Mouse (Mus musculus) olfactory bulb, adult 2 months (tissue): Measurements from ENCODE around the gene Wfikkn1. TPM values are rescaled to one million over a fixed set of nuclear protein-coding genes. Genes with fewer than 3 reads are reported as not detected.

Source experiments
- H3K27ac ChIP-seq: fragments of 200-500 bp; 2 replicates; pipeline ENCODE4 v1.5.1; 2012; ENCODE audit warnings: low read depth, low read length; ENCODE audit not compliant: insufficient read depth
- H3K4me1 ChIP-seq: fragments of 200-500 bp; 2 replicates; pipeline ENCODE4 v1.6.1; 2012; ENCODE audit warnings: low read length; ENCODE audit not compliant: control insufficient read depth, insufficient read depth
- H3K4me3 ChIP-seq: fragments of 200-500 bp; 2 replicates; pipeline ENCODE4 v1.5.1; 2012; ENCODE audit warnings: mild to moderate bottlenecking, low read depth, low read length, moderate library complexity; ENCODE audit not compliant: insufficient read depth
- CTCF ChIP-seq: fragments of 200-500 bp; IDR thresholded peaks from 2 replicates; pipeline ENCODE4 v1.5.1; 2012; ENCODE audit warnings: low read depth, mild to moderate bottlenecking, low read length, moderate library complexity; ENCODE audit not compliant: insufficient read depth
- POLR2A ChIP-seq: fragments of 200-500 bp; IDR thresholded peaks from 2 replicates; pipeline ENCODE4 v1.6.1; 2012; ENCODE audit warnings: mild to moderate bottlenecking, low read depth, low read length, moderate library complexity; ENCODE audit not compliant: insufficient read depth
- WGBS: fragments of 180-500 bp; shearing (Covaris S2); methylation state at CpG from one replicate; pipeline ENCODE4 v1.1.7; 2018; 5-methylcytosine and 5-hydroxymethylcytosine counted together
- polyA plus RNA-seq: library from polyadenylated mRNA; stranded (reverse); fragments of >200 nt; gene quantifications from 2 replicates; pipeline ENCODE4 v1.2.4, GENCODE M21; 2012; ENCODE audit warnings: low replicate concordance; ENCODE audit not compliant: missing spikeins, insufficient read depth, insufficient read length

The Wfikkn1 gene
- polyA plus RNA-seq = not detected in 2 replicates

GRCm38 (mm10) chr17:25880196-25880910 lies at the start of gene Wfikkn1:
Gene Wfikkn1, minus strand, starts transcription at chr17:25880858.
- WGBS = 37% methylated on average over 5 of the region's 5 CpGs
- no peak within 1 kb of the TSS for H3K4me3 ChIP-seq
- H3K4me1 ChIP-seq = peaks cover 27% of the 10 kb centered on the region
- no peak within 1 kb of the TSS for H3K27ac ChIP-seq
- no peak for TF ChIP-seq CTCF
- TF ChIP-seq POLR2A = no peak

DNA sequence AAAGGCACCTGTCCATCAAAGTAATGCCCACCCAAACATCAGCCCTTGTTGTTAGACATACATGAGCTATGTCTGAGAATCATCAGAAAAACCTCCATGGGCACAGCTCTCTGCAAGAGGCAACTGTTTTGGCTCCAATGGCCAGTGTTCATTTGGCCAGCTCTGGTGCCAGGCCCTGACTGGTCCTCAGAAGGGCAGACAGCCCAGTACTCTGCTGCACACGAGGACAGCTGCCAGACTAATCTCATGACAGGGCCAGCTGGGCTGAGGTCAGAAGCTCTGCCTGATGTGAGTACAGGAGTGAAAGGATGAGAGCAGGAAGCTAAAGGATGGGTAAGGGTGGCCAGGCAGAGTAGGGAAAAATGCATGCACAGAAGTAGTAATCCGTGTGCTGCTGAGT lies 44.7 kb upstream of the Wfikkn1 start:
- Histone ChIP-seq H3K27ac (no peak overlapping the region), H3K4me1 (no peaks in the 10 kb centered on the region), H3K4me3 (no peak overlapping the region)
- TF ChIP-seq POLR2A = no peak
- no peak for TF ChIP-seq CTCF
- 53% methylated on average over 2 of the region's 2 CpGs for WGBS

DNA sequence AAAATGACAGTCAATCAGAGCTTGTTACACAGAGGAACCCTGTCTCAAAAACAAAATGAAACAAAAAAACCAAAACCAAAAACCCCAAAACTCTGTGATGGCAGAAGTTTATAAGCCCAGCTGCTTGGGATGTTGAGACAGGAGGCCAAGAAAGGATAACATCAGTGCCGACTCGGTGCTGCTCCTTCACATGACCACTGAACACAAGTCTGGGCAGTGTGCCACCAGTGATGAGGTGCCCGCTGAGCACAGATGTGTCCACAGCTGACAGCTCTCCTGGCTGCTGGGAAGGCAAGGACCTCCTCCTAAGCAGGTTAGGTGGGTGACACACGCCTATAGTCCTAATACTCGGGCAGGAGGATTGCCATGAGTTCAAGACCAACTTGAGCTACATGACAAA lies 41.5 kb upstream of the Wfikkn1 start:
- WGBS = 62% methylated on average over 5 of the region's 5 CpGs
- H3K4me3 ChIP-seq = no peak overlapping the region
- H3K27ac ChIP-seq = no peak overlapping the region
- TF ChIP-seq CTCF (no peak), POLR2A (no peak)
- peaks cover 8% of the 10 kb centered on the region for H3K4me1 ChIP-seq

DNA sequence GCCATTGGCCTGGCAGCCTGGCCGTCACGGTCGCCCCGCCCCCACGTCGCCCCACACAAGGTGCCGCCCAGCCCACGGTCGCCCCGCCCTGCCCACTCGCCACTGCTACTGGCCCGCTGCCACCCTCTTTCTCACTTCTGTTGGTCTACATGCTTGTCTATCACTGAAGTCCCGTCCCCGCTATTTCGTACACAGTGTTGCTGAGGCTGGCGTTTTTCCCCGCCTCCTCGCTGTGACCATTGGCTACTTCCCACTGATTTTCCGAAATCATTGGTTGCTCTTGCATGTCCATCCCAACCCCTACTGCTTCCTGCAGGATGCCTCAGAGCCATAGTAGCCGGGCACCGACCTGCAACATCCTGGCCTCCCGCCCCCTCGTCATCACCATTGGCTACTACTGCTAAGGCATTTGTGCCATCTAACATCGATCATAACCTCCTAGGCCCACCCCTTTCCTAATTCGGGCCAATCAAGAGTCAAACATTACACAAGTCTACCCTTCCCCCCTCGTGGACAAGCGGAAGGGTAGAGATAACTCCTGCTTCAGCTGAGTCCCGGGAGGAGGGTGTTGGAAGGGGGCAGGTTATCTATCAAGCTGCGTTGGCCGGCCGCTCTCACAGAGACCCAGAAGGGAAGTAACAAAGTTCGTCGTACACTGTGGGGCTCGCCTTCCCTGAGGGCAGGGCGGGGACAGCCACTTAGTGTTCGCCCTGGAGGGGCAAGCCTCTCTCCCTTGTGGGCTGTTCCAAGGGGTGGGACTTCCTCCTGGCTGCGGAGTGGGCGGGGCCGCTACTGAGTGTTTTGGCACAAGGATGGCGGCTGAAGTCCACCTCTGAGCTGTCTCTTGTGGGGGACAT lies 39.4 kb upstream of the Wfikkn1 start:
- TF ChIP-seq CTCF (no peak), POLR2A (peak; percentile 67)
- Histone ChIP-seq H3K4me1 (peaks cover 8% of the 10 kb centered on the region), H3K4me3 (peak overlapping the region; percentile 84), H3K27ac (peak overlapping the region; percentile 90)
- WGBS = under 1% methylated on average over 40 of the region's 40 CpGs

DNA sequence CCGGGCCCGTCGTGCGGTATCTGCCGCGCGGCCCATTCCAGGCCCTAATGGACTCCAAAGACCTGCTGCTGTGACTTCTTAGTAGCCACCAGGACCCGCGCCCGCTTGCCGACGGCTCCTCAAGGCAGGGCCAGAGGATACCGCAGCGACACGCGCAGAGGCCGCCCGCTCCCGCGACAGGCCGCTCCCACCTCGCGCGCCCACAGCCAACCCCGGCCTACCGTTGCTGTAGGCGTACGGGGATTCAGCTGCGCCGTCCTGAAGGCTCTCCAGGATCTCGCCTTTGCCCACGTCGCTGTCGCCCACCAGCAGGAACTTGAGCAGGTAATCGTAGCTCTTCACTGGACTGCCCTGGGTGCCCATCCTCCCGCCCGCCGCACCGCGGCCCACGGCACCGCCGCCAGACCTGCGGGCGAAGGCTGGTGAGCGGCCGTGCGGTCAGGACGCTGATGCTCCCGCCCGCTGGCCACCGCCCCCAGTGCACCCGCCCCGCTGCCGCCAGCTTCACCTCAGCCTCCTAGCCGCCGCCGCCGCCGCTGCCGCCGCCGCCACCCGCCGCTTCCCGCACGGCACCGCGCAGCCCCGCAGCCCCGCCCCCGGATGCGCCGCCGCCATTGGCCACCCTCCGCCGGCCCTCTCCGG lies 38.6 kb upstream of the Wfikkn1 start, which contains the start of gene Rab40c:
Gene Rab40c, minus strand, starts transcription at position 584 of the 642 bp plus-strand sequence.
- Histone ChIP-seq H3K4me3 (peak within 1 kb of the TSS; percentile 84), H3K27ac (peak within 1 kb of the TSS; percentile 90), H3K4me1 (peaks cover 10% of the 10 kb centered on the region)
- WGBS = under 1% methylated on average over 68 of the region's 78 CpGs
- no peak for TF ChIP-seq POLR2A
- TF ChIP-seq CTCF = no peak

DNA sequence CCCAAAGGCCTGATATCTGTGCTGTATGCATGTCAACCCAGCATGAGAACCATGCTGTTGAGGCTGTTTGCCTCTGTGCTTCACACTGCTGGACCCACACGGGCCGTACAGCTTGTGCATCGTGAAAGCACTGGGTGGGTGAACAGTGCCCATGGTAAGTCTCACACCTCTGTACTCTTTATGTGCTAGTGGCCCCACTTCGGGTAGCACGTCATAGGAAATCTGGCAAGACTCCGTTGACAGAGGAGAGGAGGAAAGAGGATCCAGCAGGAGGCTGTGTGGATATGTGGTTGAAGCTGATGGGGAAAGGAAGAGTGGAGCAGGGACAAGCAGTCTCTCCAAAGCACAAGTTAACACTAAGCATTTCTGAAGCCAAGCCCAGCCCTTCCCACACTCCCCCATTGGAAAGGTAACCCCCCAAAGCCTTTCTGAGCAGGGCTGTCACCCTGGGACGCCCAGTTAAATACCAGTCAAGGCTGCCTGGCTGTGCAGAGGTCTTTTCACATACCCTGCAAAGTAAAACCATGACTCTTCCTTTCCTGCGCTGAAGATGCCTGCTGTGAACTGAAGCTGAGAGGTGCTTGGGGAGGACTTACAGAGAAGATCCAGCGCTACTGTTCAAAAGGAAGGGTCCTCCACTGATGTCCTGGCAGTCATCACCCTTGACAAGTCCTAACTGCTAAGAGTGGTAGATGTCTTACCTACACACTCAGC lies 37.5 kb upstream of the Wfikkn1 start:
- WGBS = 67% methylated on average over 9 of the region's 9 CpGs
- H3K4me3 ChIP-seq = peak overlapping the region; percentile 71
- peaks cover 13% of the 10 kb centered on the region for H3K4me1 ChIP-seq
- H3K27ac ChIP-seq = no peak overlapping the region
- no peak for TF ChIP-seq CTCF

DNA sequence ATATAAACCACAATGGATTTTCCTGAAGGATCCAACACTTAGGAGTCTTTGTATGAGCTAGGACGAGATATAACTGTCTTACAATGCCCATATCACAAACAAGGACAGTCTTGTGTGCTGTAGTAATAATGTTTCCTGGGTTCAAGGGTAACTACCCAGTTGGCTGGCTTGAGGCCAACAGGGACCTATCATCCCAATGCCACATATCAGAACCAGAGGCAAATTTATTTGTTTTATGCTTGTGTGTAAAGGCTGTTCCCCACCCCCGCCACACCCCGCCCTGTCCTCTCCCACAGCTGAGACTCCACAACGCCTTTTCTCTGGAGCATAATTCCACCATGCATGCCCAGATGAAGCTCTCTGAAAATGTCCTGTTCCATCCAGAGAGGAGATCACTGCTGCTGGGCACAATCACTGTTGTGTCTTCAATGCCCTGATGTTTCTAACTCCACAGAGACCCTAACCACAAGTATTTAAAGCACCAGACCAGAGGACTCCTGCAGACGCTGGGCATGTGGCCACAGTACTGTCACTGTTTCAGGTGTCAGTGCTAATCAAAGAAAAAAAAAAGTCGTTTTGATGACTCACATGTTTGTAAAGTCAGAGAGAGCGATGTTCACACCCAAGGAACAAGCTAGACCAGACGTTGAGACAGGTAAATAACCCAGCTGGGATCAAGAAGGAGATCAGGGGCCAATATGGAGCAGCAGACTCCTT lies 36.4 kb upstream of the Wfikkn1 start:
- Histone ChIP-seq H3K27ac (no peak overlapping the region), H3K4me3 (no peak overlapping the region), H3K4me1 (peaks cover 13% of the 10 kb centered on the region)
- 67% methylated on average over 8 of the region's 8 CpGs for WGBS
- TF ChIP-seq CTCF (no peak), POLR2A (no peak)

GRCm38 (mm10) chr17:25914295-25914694 lies 33.6 kb upstream of the Wfikkn1 start:
- WGBS = 66% methylated on average over 4 of the region's 4 CpGs
- peaks cover 17% of the 10 kb centered on the region for H3K4me1 ChIP-seq
- peak overlapping the region; percentile 79; the same call in 1 of the 2 replicates for H3K27ac ChIP-seq
- H3K4me3 ChIP-seq = no peak overlapping the region
- TF ChIP-seq CTCF (no peak), POLR2A (no peak)
